Mouse (Mus musculus) myocyte (in vitro differentiated cells): Measurements from ENCODE around the gene Fam43a.

Experiments used
- CEBPB ChIP-seq: IDR thresholded peaks from 2 replicates; pipeline ENCODE4 v1.6.1; 2011; ENCODE audit warnings: mild to moderate bottlenecking, moderate library complexity; ENCODE audit not compliant: poor library complexity, insufficient read depth, severe bottlenecking
- E2F4 ChIP-seq: IDR thresholded peaks from one replicate; pipeline ENCODE4 v1.6.1; 2011; ENCODE audit warnings: mild to moderate bottlenecking, control low read depth, moderate library complexity; ENCODE audit not compliant: insufficient read depth
- MAX ChIP-seq: IDR thresholded peaks from one replicate; pipeline ENCODE4 v1.6.1; 2011; ENCODE audit warnings: low read depth, mild to moderate bottlenecking, control low read depth
- MYOD1 ChIP-seq, 3 experiments: IDR thresholded peaks; one replicate each; pipeline ENCODE4 v1.6.1; 2011; ENCODE audit warnings: control low read depth in 2 of 3, low read depth in 2 of 3, mild to moderate bottlenecking in 2 of 3, moderate library complexity in 1 of 3; ENCODE audit not compliant: insufficient read length in 2 of 3, control insufficient read depth in 1 of 3
- MYOG ChIP-seq, 3 experiments: IDR thresholded peaks; one replicate each; pipeline ENCODE4 v1.6.1; 2011; ENCODE audit warnings: control low read depth in 2 of 3, low read depth in 2 of 3, mild to moderate bottlenecking in 2 of 3; ENCODE audit not compliant: insufficient read length in 2 of 3, control insufficient read depth in 1 of 3, insufficient read depth in 1 of 3
- POLR2A ChIP-seq: IDR thresholded peaks from one replicate; pipeline ENCODE4 v1.6.1; 2011; ENCODE audit warnings: low read depth, mild to moderate bottlenecking, control low read depth, moderate library complexity; ENCODE audit not compliant: insufficient read length
- POLR2AphosphoS2 ChIP-seq: IDR thresholded peaks from one replicate; pipeline ENCODE4 v1.6.1; 2011; ENCODE audit warnings: low read depth, control low read depth; ENCODE audit not compliant: insufficient read length
- SRF ChIP-seq: IDR thresholded peaks from one replicate; pipeline ENCODE4 v1.6.1; 2011; ENCODE audit warnings: low read depth; ENCODE audit not compliant: control insufficient read depth, insufficient read length
- TCF12 ChIP-seq: IDR thresholded peaks from one replicate; pipeline ENCODE4 v1.6.1; 2011; ENCODE audit warnings: mild to moderate bottlenecking, control low read depth; ENCODE audit not compliant: poor library complexity, insufficient read depth, severe bottlenecking
- USF1 ChIP-seq: IDR thresholded peaks from one replicate; pipeline ENCODE4 v1.6.1; 2011; ENCODE audit warnings: low read depth, mild to moderate bottlenecking, control low read depth, moderate library complexity

DNA sequence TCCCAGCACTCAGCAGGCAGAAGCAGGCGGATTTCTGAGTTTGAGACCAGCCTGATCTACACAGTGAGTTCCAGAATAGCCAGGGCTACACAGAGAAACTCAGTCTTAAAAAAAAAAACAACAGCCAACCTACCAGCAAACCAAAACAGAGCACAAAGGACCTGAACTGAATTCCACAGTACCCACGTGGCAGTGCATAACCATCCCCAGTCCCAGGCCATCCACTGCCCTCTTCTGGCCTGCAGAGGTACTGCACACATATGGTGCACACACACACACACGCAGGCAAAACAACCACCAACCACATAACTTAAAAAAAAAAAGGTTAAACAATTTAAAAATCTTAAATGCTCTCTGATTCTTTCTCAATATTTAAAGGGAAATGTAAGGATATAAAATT, 42.7 kb downstream of the Fam43a start:
- TF ChIP-seq SRF (no peak), MYOD1 (IDR thresholded peaks at IDR 0.05; ENCODE audit: control insufficient read depth in 1 of 3, insufficient read length in 2 of 3, low read depth in 2 of 3) (no peak), POLR2A (no peak), TCF12 (no peak), USF1 (no peak), POLR2AphosphoS2 (no peak), MYOG (IDR thresholded peaks at IDR 0.05; ENCODE audit: control insufficient read depth in 1 of 3, insufficient read depth in 1 of 3, insufficient read length in 2 of 3, low read depth in 2 of 3) (no peak), E2F4 (no peak), CEBPB (no peak), MAX (no peak)
